Mouse (Mus musculus): ENCODE data around the gene Cnr1. TPM values are rescaled to one million over a fixed set of nuclear protein-coding genes. Genes with fewer than 3 reads are reported as not detected.
A peak's percentile ranks its signal among the peaks of the same experiment; 100 is the strongest.

Cnr1 gene
- 54.6 and 55.0 TPM in 2 replicates for polyA plus RNA-seq (2012; rRNA removed)

DNA sequence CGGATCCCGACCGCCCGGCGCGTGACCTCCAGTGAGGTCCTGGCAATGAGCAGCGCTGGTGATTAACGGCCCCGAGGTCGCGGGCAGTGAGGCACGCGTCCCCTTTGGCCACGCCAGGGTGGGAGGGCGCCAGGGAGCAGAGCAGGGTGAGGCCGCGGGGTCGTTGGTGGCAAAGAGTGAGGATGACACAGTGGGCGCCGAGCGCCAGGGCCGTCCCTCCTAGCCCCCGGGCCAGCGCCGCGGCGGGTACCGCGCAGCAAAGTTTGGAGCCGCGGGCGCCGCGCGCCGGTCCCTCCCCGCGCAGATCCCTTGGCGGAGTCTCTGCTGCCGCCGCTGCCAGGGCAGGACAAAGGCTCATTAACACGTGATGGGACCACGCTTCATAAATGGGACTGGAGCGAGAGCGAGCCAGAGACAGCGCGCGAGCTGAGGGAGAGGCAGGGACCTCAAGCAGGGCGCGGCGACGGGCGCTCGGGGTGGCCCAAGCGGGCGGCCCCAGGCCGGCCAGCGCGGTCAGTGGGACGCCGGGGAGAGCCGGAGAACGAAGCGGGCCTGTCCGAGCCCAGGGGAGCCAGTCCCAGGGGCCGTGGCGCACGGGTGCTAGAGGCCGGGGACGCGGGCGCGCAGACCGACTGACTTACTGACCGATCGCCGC lies at the start of gene Cnr1:
Cnr1 (plus strand) TSS at position 360 of the 655 bp plus-strand sequence.
- peak; percentile 80 for TF ChIP-seq POLR2A (IDR thresholded peaks at IDR 0.05; ENCODE audit: extremely low read depth, insufficient read depth, low read length)
- no peak for TF ChIP-seq CTCF (IDR thresholded peaks at IDR 0.05; ENCODE audit: extremely low read depth, insufficient read depth, low read length)
- H3K27ac ChIP-seq (ENCODE audit: insufficient read depth, low read length), result peak within 1 kb of the TSS; percentile 95
- H3K4me3 ChIP-seq (ENCODE audit: insufficient read depth, low read length), result peak within 1 kb of the TSS; percentile 70
- H3K4me1 ChIP-seq (ENCODE audit: control insufficient read depth, insufficient read depth, low read length), result peaks cover 3% of the 10 kb centered on the region; the same call in 1 of the 2 replicates

DNA sequence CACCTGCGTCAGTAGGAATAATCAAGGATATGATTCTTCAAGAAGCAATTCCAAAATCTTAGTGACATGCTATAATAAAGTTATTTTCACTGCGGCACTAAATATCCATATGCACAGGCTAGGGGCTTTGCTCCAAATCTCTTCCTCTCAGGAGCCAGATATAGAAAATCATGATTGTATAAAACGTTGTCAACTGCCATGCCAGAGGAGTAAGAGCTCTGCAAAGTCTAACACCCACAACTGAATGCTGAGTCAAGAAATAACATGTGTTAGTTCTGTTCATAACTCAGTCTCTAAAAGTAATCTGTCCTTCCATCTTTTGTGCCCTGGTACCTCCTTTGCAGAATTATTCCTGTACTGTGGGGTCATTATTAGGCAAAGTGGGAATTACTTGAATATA lies 44.4 kb upstream of the Cnr1 start:
- H3K27ac ChIP-seq (ENCODE audit: insufficient read depth, low read length), result no peak overlapping the region
- TF ChIP-seq CTCF (IDR thresholded peaks at IDR 0.05; ENCODE audit: extremely low read depth, insufficient read depth, low read length), result no peak
- no peak for TF ChIP-seq POLR2A (IDR thresholded peaks at IDR 0.05; ENCODE audit: extremely low read depth, insufficient read depth, low read length)
- no peak overlapping the region for H3K4me3 ChIP-seq (ENCODE audit: insufficient read depth, low read length)
- no peaks in the 10 kb centered on the region for H3K4me1 ChIP-seq (ENCODE audit: control insufficient read depth, insufficient read depth, low read length)

DNA sequence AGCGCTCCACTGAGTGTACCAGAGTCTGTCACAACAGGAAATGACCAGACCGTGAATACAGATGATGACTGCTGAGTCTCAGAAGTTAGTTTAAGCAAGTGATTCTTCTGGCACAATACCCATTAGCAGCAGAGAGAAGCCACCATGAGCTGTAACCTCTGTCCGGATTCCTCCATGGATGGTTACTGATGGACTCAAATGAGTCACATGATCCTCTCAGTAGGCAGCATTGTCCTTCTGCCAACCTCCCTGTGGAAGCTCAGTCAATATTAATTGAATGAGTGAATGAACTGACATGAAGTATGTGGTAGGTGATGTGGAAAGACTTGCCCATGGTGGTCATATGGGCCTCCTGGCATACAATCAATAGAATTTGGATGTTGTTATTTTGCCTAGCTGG lies 38.4 kb upstream of the Cnr1 start:
- TF ChIP-seq POLR2A (IDR thresholded peaks at IDR 0.05; ENCODE audit: extremely low read depth, insufficient read depth, low read length), result no peak
- TF ChIP-seq CTCF (IDR thresholded peaks at IDR 0.05; ENCODE audit: extremely low read depth, insufficient read depth, low read length), result no peak
- Histone ChIP-seq H3K27ac (ENCODE audit: insufficient read depth, low read length) (no peak overlapping the region), H3K4me3 (ENCODE audit: insufficient read depth, low read length) (no peak overlapping the region), H3K4me1 (ENCODE audit: control insufficient read depth, insufficient read depth, low read length) (no peaks in the 10 kb centered on the region)

DNA sequence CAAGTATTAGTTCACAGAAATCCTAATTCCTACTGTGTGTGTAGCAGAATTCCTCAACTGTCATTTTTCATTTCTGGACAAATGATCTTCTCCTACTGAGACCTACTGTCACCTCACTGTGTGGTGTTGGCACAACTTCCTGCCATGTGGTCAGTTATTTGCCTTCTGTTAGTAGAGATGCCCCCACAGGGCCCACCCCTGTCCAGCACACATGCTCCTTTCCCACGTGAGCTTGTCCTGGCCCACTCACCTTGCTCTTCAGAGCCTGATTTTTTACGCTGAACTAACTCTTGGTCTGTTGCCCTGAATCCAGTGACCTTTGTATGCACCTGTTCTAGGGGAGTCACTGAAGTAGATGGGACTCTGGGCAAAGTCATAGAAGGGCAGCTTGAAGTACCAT lies 34.4 kb upstream of the Cnr1 start:
- Histone ChIP-seq H3K27ac (ENCODE audit: insufficient read depth, low read length) (no peak overlapping the region), H3K4me3 (ENCODE audit: insufficient read depth, low read length) (no peak overlapping the region), H3K4me1 (ENCODE audit: control insufficient read depth, insufficient read depth, low read length) (peaks cover 3% of the 10 kb centered on the region; the same call in 1 of the 2 replicates)
- TF ChIP-seq POLR2A (IDR thresholded peaks at IDR 0.05; ENCODE audit: extremely low read depth, insufficient read depth, low read length) (no peak), CTCF (IDR thresholded peaks at IDR 0.05; ENCODE audit: extremely low read depth, insufficient read depth, low read length) (no peak)

DNA sequence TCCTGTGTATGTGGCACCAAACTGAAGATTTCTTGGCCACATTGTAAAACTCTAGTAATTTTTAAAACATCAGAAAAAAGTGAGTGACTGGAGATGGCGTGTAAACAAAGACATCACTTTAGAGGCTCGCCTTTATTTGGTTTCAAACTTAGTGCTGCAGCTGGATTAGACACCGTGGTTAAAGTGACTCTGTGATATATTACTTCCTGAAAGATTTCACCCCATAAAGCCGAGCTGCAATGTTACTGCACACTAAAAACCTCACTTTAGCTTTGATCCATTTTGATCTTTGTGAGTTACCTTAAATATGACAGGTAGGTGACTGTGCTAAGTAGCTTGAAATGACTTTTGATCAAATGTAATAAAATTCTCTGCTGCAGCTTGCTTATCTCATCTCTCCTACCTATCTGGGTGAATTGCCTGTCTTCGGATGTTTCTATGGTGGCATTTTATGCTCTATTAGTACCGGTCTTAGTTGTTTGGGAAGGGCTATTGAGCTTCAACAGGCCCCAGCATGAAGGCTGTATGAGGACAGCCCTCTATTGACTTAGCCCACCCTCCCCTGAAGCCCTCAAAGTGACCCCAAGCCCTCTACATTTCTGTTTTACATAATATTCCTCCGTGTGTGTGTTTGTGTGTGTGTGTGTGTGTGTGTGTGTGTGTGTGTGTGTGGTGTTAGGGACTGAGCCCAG lies 32.1 kb upstream of the Cnr1 start:
- H3K27ac ChIP-seq (ENCODE audit: insufficient read depth, low read length), result no peak overlapping the region
- no peak for TF ChIP-seq POLR2A (IDR thresholded peaks at IDR 0.05; ENCODE audit: extremely low read depth, insufficient read depth, low read length)
- no peak for TF ChIP-seq CTCF (IDR thresholded peaks at IDR 0.05; ENCODE audit: extremely low read depth, insufficient read depth, low read length)

DNA sequence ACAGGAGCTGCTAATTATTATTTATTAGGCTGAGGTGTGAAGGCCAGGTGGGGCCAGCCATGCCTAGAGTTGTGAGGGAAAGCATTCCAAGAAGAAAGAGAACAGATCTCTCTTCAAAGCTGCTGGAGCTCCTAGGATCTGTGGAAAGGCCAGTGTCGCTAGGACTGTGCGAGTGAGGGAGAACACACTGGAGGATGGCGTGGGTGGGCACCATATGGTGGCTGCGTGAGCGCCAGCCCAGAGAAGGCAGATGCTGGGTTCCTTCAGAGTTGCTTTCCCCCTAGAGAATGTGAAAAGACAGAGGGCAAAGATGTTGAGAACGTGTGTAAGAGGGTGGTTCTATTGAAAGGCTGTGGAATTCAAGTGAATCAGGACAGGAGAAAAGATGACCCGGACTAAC lies 30.6 kb upstream of the Cnr1 start:
- H3K4me1 ChIP-seq (ENCODE audit: control insufficient read depth, insufficient read depth, low read length), result peaks cover 3% of the 10 kb centered on the region; the same call in 1 of the 2 replicates
- TF ChIP-seq POLR2A (IDR thresholded peaks at IDR 0.05; ENCODE audit: extremely low read depth, insufficient read depth, low read length) (no peak), CTCF (IDR thresholded peaks at IDR 0.05; ENCODE audit: extremely low read depth, insufficient read depth, low read length) (no peak)
- H3K4me3 ChIP-seq (ENCODE audit: insufficient read depth, low read length), result no peak overlapping the region
- no peak overlapping the region for H3K27ac ChIP-seq (ENCODE audit: insufficient read depth, low read length)

More for the DNA sequence above, 32.1 kb upstream of the Cnr1 start:
- Histone ChIP-seq H3K4me1 (ENCODE audit: control insufficient read depth, insufficient read depth, low read length) (peaks cover 3% of the 10 kb centered on the region; the same call in 1 of the 2 replicates), H3K4me3 (ENCODE audit: insufficient read depth, low read length) (no peak overlapping the region)

DNA sequence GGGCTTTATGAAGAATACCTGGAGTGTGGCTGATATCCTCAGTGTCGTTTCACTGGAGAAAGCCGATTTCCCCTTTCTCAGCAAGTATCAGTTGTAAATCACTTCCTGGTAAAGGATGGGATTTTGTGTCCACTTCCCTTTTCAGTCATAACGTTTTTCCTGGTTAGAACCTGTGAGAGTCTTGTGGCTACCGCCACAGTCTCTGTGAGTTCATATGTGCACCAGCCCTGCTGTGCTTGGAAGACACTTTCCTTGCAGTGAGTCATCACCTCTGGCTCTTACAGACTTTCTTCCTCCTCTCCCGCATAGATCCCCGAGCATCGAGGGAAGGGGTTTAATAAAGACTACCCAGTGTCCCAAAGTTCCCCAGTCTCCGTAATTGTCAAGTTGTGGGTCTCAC lies 29.3 kb upstream of the Cnr1 start:
- H3K27ac ChIP-seq (ENCODE audit: insufficient read depth, low read length), result no peak overlapping the region
- TF ChIP-seq POLR2A (IDR thresholded peaks at IDR 0.05; ENCODE audit: extremely low read depth, insufficient read depth, low read length) (no peak), CTCF (IDR thresholded peaks at IDR 0.05; ENCODE audit: extremely low read depth, insufficient read depth, low read length) (no peak)

DNA sequence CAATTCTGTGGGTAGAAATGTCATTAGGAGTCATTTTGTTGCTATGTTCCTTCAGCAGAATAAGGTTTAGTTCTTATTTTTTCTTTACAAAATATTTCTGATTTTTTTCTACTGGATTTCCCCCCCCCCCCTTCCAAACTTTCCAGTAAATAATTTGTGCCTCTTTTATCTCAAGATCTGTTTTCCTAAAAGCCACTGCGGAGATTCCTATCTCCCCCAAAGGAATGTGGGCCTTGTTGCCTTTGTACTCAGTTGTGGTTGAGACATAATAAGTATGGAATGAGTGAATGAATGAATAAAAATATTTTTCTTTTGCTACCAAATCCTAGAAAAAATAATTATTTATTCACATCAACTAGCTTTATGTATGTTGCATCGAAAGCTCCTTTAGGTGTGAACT lies 28.9 kb upstream of the Cnr1 start:
- H3K27ac ChIP-seq (ENCODE audit: insufficient read depth, low read length), result no peak overlapping the region
- H3K4me3 ChIP-seq (ENCODE audit: insufficient read depth, low read length), result no peak overlapping the region
- peaks cover 3% of the 10 kb centered on the region; the same call in 1 of the 2 replicates for H3K4me1 ChIP-seq (ENCODE audit: control insufficient read depth, insufficient read depth, low read length)
- TF ChIP-seq POLR2A (IDR thresholded peaks at IDR 0.05; ENCODE audit: extremely low read depth, insufficient read depth, low read length), result no peak

More for the DNA sequence above, 29.3 kb upstream of the Cnr1 start:
- peaks cover 3% of the 10 kb centered on the region; the same call in 1 of the 2 replicates for H3K4me1 ChIP-seq (ENCODE audit: control insufficient read depth, insufficient read depth, low read length)
- no peak overlapping the region for H3K4me3 ChIP-seq (ENCODE audit: insufficient read depth, low read length)

DNA sequence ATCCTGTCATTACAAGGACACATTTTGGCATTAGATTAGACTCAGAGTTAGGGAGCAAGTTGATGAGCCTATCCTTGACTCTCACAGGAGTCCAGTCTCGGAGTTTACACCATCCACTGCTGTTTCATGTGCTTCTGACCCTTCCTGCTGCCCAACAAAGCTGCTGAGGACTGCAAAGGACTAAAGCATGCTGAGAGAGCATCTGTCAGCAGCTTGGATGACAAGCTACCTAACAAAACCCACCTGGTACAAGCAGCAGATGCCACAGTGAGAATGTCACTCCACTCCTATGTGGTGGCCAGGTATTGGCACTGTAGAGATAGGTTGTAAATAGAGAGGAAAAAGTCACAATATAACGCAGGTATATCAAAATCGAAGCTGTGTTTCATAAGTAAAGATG lies 22.7 kb upstream of the Cnr1 start:
- TF ChIP-seq POLR2A (IDR thresholded peaks at IDR 0.05; ENCODE audit: extremely low read depth, insufficient read depth, low read length) (no peak), CTCF (IDR thresholded peaks at IDR 0.05; ENCODE audit: extremely low read depth, insufficient read depth, low read length) (no peak)
- Histone ChIP-seq H3K4me1 (ENCODE audit: control insufficient read depth, insufficient read depth, low read length) (no peaks in the 10 kb centered on the region), H3K27ac (ENCODE audit: insufficient read depth, low read length) (no peak overlapping the region)

DNA sequence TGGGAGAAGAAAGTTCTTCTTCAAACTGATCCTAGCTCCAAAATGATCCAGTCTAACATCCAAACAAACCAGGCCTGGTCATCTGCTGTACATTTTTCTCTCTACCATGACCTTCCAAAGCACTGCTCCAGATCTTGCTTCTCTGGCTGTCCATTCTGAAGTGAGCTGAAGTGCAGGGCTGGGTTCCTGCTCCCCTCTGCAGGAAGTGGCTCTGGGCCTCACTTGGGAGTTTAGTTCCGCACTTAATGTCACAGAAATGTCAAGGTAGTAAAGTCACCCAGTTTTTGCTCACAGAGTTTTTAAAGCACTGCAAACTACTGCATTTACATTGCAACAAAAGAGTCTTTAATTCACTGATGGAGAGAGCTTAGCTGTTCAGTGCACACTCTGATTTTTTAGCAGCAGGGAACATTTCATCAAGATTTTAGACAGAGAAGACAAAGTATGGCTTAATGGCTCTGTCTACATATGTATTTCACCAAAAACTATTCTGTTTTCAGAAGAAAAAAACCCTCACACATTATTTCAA lies 20.5 kb upstream of the Cnr1 start:
- Histone ChIP-seq H3K4me1 (ENCODE audit: control insufficient read depth, insufficient read depth, low read length) (no peaks in the 10 kb centered on the region), H3K27ac (ENCODE audit: insufficient read depth, low read length) (no peak overlapping the region), H3K4me3 (ENCODE audit: insufficient read depth, low read length) (no peak overlapping the region)
- no peak for TF ChIP-seq CTCF (IDR thresholded peaks at IDR 0.05; ENCODE audit: extremely low read depth, insufficient read depth, low read length)
- no peak for TF ChIP-seq POLR2A (IDR thresholded peaks at IDR 0.05; ENCODE audit: extremely low read depth, insufficient read depth, low read length)

More for the DNA sequence above, 22.7 kb upstream of the Cnr1 start:
- H3K4me3 ChIP-seq (ENCODE audit: insufficient read depth, low read length), result no peak overlapping the region
